Mouse (Mus musculus) ovary, adult 18-20 months (tissue): ENCODE measurements around the gene Cav2.

ENCODE experiments used
- DNase-seq: peaks from one replicate; pipeline ENCODE4 v3.0.0; 2022; ENCODE audit warnings: low spot score, mixed read lengths

Cav2 gene

GRCm38 (mm10) chr6:17280939-17281756, at the start of gene Cav2:
Gene Cav2, plus strand, starts transcription at chr6:17281185.
- DNase-seq, result peak; percentile 91

GRCm38 (mm10) chr6:17239693-17240092, 41.3 kb upstream of the Cav2 start:
- DNase-seq, result no peak

- no peak for DNase-seq
These were observed 40.0 kb upstream of the Cav2 start for GRCm38 (mm10) chr6:17241013-17241412.

DNA sequence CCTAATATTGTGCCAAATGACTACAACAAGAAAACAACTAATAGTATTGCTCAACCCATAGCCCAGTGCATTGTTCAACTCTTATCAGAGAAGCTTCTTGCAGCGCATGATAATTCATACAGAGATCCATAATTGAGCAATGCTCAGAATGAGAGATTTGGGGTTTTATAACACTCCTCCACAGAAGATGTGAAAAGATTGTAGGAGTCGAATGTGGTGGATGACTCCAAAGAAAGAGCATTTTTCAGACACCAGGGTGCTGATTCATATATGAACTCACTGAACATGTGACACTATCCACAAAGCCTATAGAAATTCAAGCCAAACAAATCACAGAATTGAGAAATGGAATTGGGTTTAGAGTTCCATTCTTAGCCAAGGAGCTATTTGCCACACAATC, 34.0 kb upstream of the Cav2 start:
- DNase-seq, result no peak

- DNase-seq, result no peak
These were observed 33.3 kb upstream of the Cav2 start for GRCm38 (mm10) chr6:17247673-17248072.

DNA sequence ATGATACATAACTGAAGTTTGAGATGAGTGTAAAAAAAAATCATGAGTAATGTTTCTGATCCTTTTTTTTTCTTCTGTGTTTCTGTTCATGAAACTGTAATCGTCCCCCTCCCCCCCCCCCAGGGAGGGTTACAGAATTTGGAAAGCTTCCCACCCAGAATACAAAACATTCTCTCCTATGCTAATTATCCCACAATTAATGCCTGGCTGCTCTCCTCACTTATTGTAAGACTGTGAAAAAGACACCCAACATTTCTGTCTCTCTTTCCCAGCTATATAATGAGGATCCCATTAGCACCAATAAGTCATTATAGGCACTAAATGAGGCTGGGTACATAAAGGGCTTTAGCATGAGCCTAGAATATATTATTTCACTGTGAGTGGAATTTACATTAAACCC, 32.7 kb upstream of the Cav2 start:
- DNase-seq, result no peak

GRCm38 (mm10) chr6:17251958-17252357, 29.0 kb upstream of the Cav2 start:
- no peak for DNase-seq

GRCm38 (mm10) chr6:17258142-17258541, 22.8 kb upstream of the Cav2 start:
- DNase-seq, result no peak

DNA sequence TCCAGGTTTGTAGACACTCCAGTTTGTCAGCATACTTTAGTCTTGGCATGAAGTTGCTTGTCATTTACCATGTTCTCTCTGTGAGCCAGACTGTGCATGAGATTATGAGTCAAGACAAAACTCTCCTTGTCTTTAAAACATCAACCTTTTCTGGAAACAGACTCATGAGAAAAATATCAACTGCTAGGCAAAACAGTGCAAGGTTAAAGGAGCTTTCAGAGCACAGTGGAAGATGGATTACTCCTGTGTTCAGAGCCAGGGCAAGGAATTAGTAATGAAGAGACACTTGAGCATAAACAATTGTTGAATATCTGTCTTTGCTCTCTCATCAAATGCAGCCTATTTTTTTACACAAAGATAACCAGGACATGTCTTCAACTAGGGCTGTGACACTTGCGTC, 22.1 kb upstream of the Cav2 start:
- no peak for DNase-seq

DNA sequence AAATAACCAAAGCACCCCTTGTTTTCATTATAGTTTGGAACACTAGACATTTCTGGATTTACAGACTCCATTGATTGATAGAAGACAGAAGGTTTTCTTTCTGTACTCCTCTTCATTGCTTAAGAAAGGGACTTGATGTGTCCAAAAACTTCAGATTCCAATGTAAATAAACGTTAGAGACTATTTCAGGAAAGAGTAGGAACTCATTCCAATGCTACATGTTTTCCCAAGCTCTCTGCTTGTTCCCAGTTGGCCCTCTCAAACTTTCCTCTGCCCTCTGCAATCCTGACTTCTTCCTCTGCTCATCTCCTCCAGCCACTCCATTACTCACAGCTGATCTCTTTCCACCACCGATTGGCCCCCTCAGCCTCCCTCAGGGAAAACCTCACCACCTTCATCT, 18.2 kb upstream of the Cav2 start:
- DNase-seq, result no peak

DNA sequence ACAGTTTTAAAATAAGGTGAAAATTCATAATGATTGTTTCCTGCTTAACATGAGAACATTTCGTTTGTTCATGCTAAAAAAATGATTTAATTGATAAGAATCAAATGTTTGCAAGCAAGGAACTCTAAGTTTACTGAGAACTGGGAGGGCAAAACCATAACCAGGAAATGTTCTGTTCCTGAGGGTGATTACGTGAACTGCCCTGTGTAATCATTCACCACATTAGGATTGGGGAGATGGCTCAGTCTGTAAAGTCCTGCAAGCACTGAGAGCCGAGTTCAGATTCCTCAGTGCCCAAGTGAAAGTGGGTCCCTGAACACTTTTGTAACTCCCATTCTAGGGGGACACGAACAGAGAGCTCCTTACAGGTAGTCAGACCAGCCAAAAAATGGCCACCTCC, 15.9 kb upstream of the Cav2 start:
- DNase-seq, result no peak

- no peak for DNase-seq
These were observed 14.5 kb upstream of the Cav2 start for GRCm38 (mm10) chr6:17266466-17266865.

GRCm38 (mm10) chr6:17278366-17278765, 2.6 kb upstream of the Cav2 start:
- DNase-seq, result no peak

DNA sequence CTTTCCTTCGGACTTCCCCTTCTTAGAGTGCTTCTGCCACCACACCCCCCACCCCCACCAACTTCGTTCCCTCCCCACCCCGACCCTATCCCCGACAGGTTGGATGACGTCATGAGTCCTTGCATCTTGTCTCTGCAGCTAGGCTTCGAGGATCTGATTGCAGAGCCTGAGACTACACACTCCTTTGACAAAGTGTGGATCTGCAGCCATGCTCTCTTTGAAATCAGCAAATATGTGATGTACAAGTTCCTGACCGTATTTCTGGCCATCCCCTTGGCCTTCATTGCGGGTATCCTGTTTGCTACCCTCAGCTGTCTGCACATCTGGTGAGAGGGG, 740 bp downstream of the Cav2 start:
- no peak for DNase-seq

GRCm38 (mm10) chr6:17282159-17282558, 1.2 kb downstream of the Cav2 start:
- no peak for DNase-seq

DNA sequence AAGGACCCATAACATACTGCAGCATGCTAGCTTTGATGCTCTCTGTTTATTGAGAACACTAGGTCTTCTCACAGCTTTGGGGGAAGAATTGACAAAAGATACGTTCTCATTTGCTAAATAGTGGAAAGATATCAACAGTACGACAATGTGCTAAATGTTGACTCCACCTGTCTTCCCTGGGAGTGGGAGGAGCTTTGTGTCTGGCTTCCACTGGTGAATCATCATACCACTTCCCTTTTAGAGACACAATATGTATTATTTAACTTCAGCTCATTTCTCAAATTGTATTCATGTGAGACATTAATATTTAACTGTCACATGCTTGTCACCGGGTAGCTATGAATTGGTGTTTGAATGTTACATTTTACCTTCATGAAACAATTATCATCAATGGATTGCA, 2.8 kb downstream of the Cav2 start:
- DNase-seq, result no peak

GRCm38 (mm10) chr6:17286381-17286780, 5.4 kb downstream of the Cav2 start:
- DNase-seq, result no peak

DNA sequence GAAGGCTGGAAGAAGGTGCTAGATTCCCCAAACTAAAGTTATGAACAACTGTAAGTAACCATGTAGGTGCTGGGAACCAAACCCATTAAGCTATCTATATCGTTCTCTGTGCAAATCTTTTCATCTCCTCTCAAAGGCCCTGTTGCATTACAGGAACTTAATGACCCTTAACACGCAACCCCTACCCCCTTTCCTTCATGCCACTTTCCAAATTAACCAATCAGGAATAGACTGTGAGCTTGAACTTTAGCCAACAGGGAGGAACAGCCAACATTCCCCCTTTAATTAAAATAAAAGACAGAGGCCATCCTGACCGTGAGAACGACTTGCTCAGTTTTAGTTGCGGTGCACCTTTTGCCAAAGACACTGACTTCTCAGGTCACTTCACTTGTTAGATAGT, 14.1 kb downstream of the Cav2 start:
- DNase-seq, result no peak

GRCm38 (mm10) chr6:17305954-17306601, 25.1 kb downstream of the Cav2 start, which contains the start of gene Cav1:
Gene Cav1, plus strand, starts transcription at chr6:17306335.
- peak; percentile 69 for DNase-seq

DNA sequence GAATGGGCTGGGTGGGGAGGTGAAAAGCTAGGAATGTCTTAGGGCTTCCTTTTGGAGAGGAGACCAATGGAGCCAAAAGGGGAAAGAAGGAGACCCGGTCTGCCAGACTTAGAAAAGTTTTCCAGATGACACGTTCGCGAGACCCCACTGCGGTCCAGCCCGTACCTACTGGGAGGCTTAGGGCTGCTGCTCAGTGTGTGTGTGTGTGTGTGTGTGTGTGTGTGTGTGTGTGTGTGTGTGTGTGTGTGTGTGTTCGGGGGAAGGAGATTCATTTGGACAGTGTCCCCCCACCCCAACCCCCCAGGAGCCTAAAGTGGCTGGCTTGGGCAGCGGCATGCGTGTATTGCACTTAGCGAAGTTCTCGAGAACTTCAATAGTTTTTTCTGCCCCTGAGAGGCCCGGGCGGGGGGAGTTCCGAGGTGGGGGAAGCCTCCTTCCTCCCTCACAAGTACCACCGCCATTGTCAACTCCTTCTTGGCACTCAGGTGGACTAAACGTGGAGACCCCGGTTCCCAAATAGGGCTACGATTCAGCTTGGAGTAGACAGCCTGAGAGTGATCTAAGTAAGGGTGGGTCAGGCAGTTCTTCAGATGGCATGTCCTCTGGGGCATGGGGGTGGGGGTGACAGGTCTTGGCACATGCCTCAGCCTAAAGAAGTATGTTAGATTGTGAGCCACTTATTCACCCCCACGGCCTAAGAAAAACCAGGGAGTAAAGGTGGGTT, 25.8 kb downstream of the Cav2 start:
- no peak for DNase-seq

DNA sequence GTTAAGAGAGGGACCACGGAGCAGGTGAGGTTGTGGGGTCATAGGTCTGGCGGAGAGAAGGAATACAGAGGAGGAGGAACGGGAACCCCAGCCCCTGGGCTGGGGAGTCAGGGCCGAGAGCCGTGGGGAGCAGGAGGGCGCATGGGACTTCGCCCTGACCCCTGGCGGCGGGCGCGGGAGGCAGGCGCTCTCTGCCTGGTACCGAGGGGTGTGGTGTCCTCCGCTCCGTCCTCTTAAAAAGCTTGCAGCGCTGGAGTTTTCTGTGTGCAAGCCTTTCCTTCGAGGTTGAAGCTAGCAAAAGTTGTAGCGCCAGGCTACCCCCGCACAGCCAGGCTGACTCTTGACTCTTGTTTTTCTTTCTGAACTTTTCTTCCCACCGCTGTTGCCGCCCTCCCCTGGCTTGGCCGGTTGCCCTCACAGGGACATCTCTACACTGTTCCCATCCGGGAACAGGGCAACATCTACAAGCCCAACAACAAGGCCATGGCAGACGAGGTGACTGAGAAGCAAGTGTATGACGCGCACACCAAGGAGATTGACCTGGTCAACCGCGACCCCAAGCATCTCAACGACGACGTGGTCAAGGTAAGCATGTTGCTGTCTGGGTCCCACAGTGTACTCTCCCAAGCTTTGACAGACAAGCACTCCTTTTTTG, 26.6 kb downstream of the Cav2 start:
- DNase-seq, result peak; percentile 63

DNA sequence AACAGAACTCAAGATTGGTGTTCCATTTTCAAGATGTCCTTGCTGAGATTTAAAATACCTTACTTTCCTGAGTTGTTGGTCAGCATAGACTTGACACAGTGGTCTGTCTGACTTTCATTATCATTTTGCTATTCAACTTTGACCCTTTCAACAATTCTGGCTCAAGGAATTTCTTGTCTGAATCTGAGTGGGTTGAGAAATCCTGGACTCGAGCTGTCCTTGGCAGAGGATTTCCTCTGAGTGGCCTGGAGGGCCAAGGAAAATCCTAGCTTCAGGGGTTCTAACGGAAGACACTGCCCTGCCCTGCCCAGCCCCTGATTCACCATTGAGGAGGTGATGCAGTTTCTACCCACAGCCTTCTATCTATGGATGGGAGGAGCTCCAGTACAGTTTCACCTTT, 27.7 kb downstream of the Cav2 start:
- DNase-seq, result peak; percentile 8

GRCm38 (mm10) chr6:17309260-17309659, 28.3 kb downstream of the Cav2 start:
- DNase-seq, result no peak
